In genomic region chr3:116614295-116614892, GRCm38 (mm10) we compare ENCODE assay signal across 8 mouse cellular contexts. TPM values are rescaled to one million over a fixed set of nuclear protein-coding genes. Genes with fewer than 3 reads are reported as not detected.
A peak's percentile ranks its signal among the peaks of the same experiment; 100 is the strongest.
DNase-seq lines count a peak whose midpoint lies in the region; ATAC-seq and TF ChIP-seq lines count a peak whose summit lies in the region.

Gene Trmt13, minus strand, starts transcription at chr3:116614587.

- no peaks in the 10 kb centered on the region for H3K27me3 ChIP-seq in Patski
- no peaks in the 10 kb centered on the region for H3K27me3 ChIP-seq in forebrain, embryonic 14.5 days (replicated peaks; ENCODE audit: control insufficient read depth, insufficient read depth, low read length)
- H3K27me3 ChIP-seq in lung, postnatal 0 days (replicated peaks; ENCODE audit: insufficient read depth, low read length) = no peaks in the 10 kb centered on the region

- peak within 1 kb of the TSS; percentile 36 for H3K4me3 ChIP-seq in gastrocnemius, adult 2 months
- H3K4me3 ChIP-seq in forebrain, embryonic 14.5 days (ENCODE audit: low read depth, low read length) = no peak within 1 kb of the TSS
- no peak within 1 kb of the TSS for H3K4me3 ChIP-seq in lung, postnatal 0 days (ENCODE audit: low read depth, low read length)

- H3K9ac ChIP-seq in forebrain, embryonic 14.5 days (ENCODE audit: low read length) = no peak within 1 kb of the TSS
- no peak within 1 kb of the TSS for H3K9ac ChIP-seq in lung, postnatal 0 days (replicated peaks; ENCODE audit: low read depth)

- H3K9me3 ChIP-seq in forebrain, embryonic 14.5 days (replicated peaks; ENCODE audit: control insufficient read depth, low read length) = no peaks in the 10 kb centered on the region
- no peaks in the 10 kb centered on the region for H3K9me3 ChIP-seq in lung, postnatal 0 days (ENCODE audit: low read length)

- H3K27ac ChIP-seq in gastrocnemius, adult 2 months = peak within 1 kb of the TSS; percentile 63
- no peak within 1 kb of the TSS for H3K27ac ChIP-seq in forebrain, embryonic 14.5 days (ENCODE audit: low read depth, low read length)
- H3K27ac ChIP-seq in lung, postnatal 0 days (ENCODE audit: low read length) = 0 out of 2 replicates have a peak within 1 kb of the TSS, but pooled peaks have one; percentile 9

- intact Hi-C loops in gastrocnemius, adult 2 months (cut with DNase I) = no loop called here

- H3K4me1 ChIP-seq in forebrain, embryonic 14.5 days (ENCODE audit: control insufficient read depth, insufficient read depth, low read length) = no peaks in the 10 kb centered on the region
- H3K4me1 ChIP-seq in lung, postnatal 0 days (ENCODE audit: insufficient read depth, low read depth, low read length) = no peaks in the 10 kb centered on the region

- in situ Hi-C loops in Patski (cut with MboI; ENCODE audit: low pct_unique_long_range_greater_than_20kb) = no loop called here

- CTCF ChIA-PET in Patski (lab: Charles Lee) = interaction anchor here (0.9 to 2.4 kb wide), 11 partner anchors 10 to 137 kb away, joined by 3 to 10 read pairs (median 4); partner anchors contain the start of gene Sass6

- peak; percentile 83 for ATAC-seq in Patski
- ATAC-seq in forebrain, embryonic 14.5 days = no peak
- ATAC-seq in lung, postnatal 0 days = peak; percentile 53

- TF ChIP-seq EP300 in lung, postnatal 0 days (IDR thresholded peaks at IDR 0.05) = no peak

- 89% methylated on average over 10 of the region's 10 CpGs for WGBS in forebrain, embryonic 14.5 days
- WGBS in lung, postnatal 0 days = 46% methylated on average over 10 of the region's 10 CpGs

- POLR2A ChIA-PET in Patski (lab: Charles Lee) = no interaction called here

- peaks cover 59% of the 10 kb centered on the region for H3K36me3 ChIP-seq in forebrain, embryonic 14.5 days (ENCODE audit: control insufficient read depth, insufficient read depth, low read length)
- no peaks in the 10 kb centered on the region for H3K36me3 ChIP-seq in lung, postnatal 0 days (ENCODE audit: insufficient read depth, low read length)

- no peak for DNase-seq in gastrocnemius, adult 2 months
- no peak for DNase-seq in gastrocnemius, adult 8-10 months (ENCODE audit: low spot score in 2 of 2)
- DNase-seq in Patski (ENCODE audit: low read depth, low spot score) = no peak
- DNase-seq in forebrain, embryonic 14.5 days (ENCODE audit: low spot score) = no peak
- DNase-seq in layer of hippocampus, postnatal 14 days (ENCODE audit: low spot score in 2 of 2) = peak in 1 of 2 experiments; percentile 16
- DNase-seq in lung, postnatal 0 days (ENCODE audit: low spot score) = peak; percentile 38
- peak; percentile 38 for DNase-seq in yolk sac, embryonic 10.5 days (ENCODE audit: low spot score)
- no peak for DNase-seq in spleen, adult 18-20 months

- TF ChIP-seq CTCF in gastrocnemius, adult 2 months (IDR thresholded peaks at IDR 0.05) = no peak
- TF ChIP-seq CTCF in Patski (IDR thresholded peaks at IDR 0.05) = no peak
- no peak for TF ChIP-seq CTCF in lung, postnatal 0 days (IDR thresholded peaks at IDR 0.05)

- H3K4me2 ChIP-seq in forebrain, embryonic 14.5 days (ENCODE audit: low read length) = no peak within 1 kb of the TSS
- no peak within 1 kb of the TSS for H3K4me2 ChIP-seq in lung, postnatal 0 days (replicated peaks; ENCODE audit: low read depth, low read length)

RNA-seq across cellular contexts. Expression of gene Trmt13, which starts in this region (rescaled TPM):
- total RNA-seq in gastrocnemius, adult 2 months (2021) = 1 to 10 TPM; 6.2 TPM
- 1 to 10 TPM; 2.6 to 5.3 (median 3.9) TPM for total RNA-seq in gastrocnemius, adult 8-10 months (2022)
- polyA plus RNA-seq in Patski (2021) = 26.4 TPM
- polyA plus RNA-seq in forebrain, embryonic 14.5 days (2014; fragmentation: Nextera tagmentation; extraction: Ambion mirVana) = 14.1 and 19.6 TPM in 2 replicates
- total RNA-seq in layer of hippocampus, postnatal 14 days (2021) = 10 to 100 TPM; 15.3 to 15.6 TPM
- 15.0 and 17.0 TPM in 2 replicates for polyA plus RNA-seq in lung, postnatal 0 days (2015; fragmentation: Nextera tagmentation; extraction: Ambion mirVana)

Comparison
In these comparisons a context has a peak if more than half of its experiments do, and no peak if none do; other contexts are left out.
1. DNase-seq: peak in lung, postnatal 0 days (single experiment) and yolk sac, embryonic 10.5 days (single experiment); none in gastrocnemius, adult 2 months (single experiment), gastrocnemius, adult 8-10 months (0 of 2), Patski (single experiment), forebrain, embryonic 14.5 days (single experiment) and spleen, adult 18-20 months (0 of 2).